Mouse (Mus musculus): ENCODE measurements around the gene Noxa1.
A peak's percentile ranks its signal among the peaks of the same experiment; 100 is the strongest.

Noxa1 gene

GRCm38 (mm10) chr2:25098005-25098615 is 3.2 kb upstream of the Noxa1 start:
- peak; percentile 38 for DNase-seq (ENCODE audit: low spot score)

- no peak for DNase-seq (ENCODE audit: low spot score)
Observed at GRCm38 (mm10) chr2:25094785-25095108, 202 bp downstream of the Noxa1 start.

- no peak for DNase-seq (ENCODE audit: low spot score)
Observed at GRCm38 (mm10) chr2:25088636-25089035, 6.3 kb downstream of the Noxa1 start.

- DNase-seq (ENCODE audit: low spot score) = no peak
Observed at GRCm38 (mm10) chr2:25087842-25088241, 7.1 kb downstream of the Noxa1 start.

- no peak for DNase-seq (ENCODE audit: low spot score)
Observed at GRCm38 (mm10) chr2:25085571-25085970, 9.4 kb downstream of the Noxa1 start.

GRCm38 (mm10) chr2:25083697-25084096 is 11.3 kb downstream of the Noxa1 start:
- DNase-seq (ENCODE audit: low spot score) = no peak

GRCm38 (mm10) chr2:25080076-25080475 is 14.9 kb downstream of the Noxa1 start, which contains the start of gene Entpd8:
TSS of gene Entpd8 (plus strand) at chr2:25080304.
- DNase-seq (ENCODE audit: low spot score) = no peak

- DNase-seq (ENCODE audit: low spot score) = no peak
Observed at GRCm38 (mm10) chr2:25078967-25079366, 16.0 kb downstream of the Noxa1 start.

- DNase-seq (ENCODE audit: low spot score) = no peak
Observed at GRCm38 (mm10) chr2:25075506-25075905, 19.4 kb downstream of the Noxa1 start.

- no peak for DNase-seq (ENCODE audit: low spot score)
Observed at GRCm38 (mm10) chr2:25072398-25072797, 22.6 kb downstream of the Noxa1 start.

GRCm38 (mm10) chr2:25069537-25069936 is 25.4 kb downstream of the Noxa1 start:
- no peak for DNase-seq (ENCODE audit: low spot score)

GRCm38 (mm10) chr2:25066552-25066951 is 28.4 kb downstream of the Noxa1 start:
- no peak for DNase-seq (ENCODE audit: low spot score)

GRCm38 (mm10) chr2:25065537-25065936 is 29.4 kb downstream of the Noxa1 start:
- DNase-seq (ENCODE audit: low spot score) = no peak

- DNase-seq (ENCODE audit: low spot score) = no peak
Observed at GRCm38 (mm10) chr2:25064285-25064684, 30.7 kb downstream of the Noxa1 start.

- no peak for DNase-seq (ENCODE audit: low spot score)
Observed at GRCm38 (mm10) chr2:25063523-25063922, 31.4 kb downstream of the Noxa1 start.

- DNase-seq (ENCODE audit: low spot score) = no peak
Observed at GRCm38 (mm10) chr2:25058926-25059325, 36.0 kb downstream of the Noxa1 start.

- DNase-seq (ENCODE audit: low spot score) = no peak
Observed at GRCm38 (mm10) chr2:25055409-25056155, 39.4 kb downstream of the Noxa1 start.

- DNase-seq (ENCODE audit: low spot score) = peak; percentile 87
Observed at GRCm38 (mm10) chr2:25055068-25055405, 39.9 kb downstream of the Noxa1 start.

- DNase-seq (ENCODE audit: low spot score) = peak; percentile 92
Observed at GRCm38 (mm10) chr2:25054221-25055067, 40.5 kb downstream of the Noxa1 start, which contains the start of gene Nsmf. TSS of gene Nsmf (plus strand) at chr2:25054355.

- no peak for DNase-seq (ENCODE audit: low spot score)
Observed at GRCm38 (mm10) chr2:25053101-25053500, 41.8 kb downstream of the Noxa1 start.

GRCm38 (mm10) chr2:25051450-25051849 is 43.5 kb downstream of the Noxa1 start:
- DNase-seq (ENCODE audit: low spot score) = no peak

GRCm38 (mm10) chr2:25050921-25051320 is 44.0 kb downstream of the Noxa1 start:
- DNase-seq (ENCODE audit: low spot score) = peak; percentile 61

GRCm38 (mm10) chr2:25040089-25040488 is 54.9 kb downstream of the Noxa1 start:
- no peak for DNase-seq (ENCODE audit: low spot score)
